Comparison of ENCODE assay signal across 17 mouse cellular contexts in genomic region chr3:138816888-138817656, GRCm38 (mm10).
DNase-seq lines count a peak whose midpoint lies in the region; ATAC-seq and TF ChIP-seq lines count a peak whose summit lies in the region.
"Had no signal": no experiment of that assay in that cellular context is flagged by ENCODE, and none has a peak within 500 bp of the region (broad histone marks: within the 10 kb centered on the region; RNA-seq: fewer than 3 reads in every experiment).

No protein-coding gene starts in this region.

- 0 out of 2 replicates have a peak overlapping the region, but pooled peaks have one; percentile 2 for H3K27ac ChIP-seq in lung, embryonic 15.5 days
- H3K27ac ChIP-seq: kidney, embryonic 15.5 days; liver, embryonic 14.5 days; midbrain, embryonic 13.5 days had no signal

- ATAC-seq in lung, embryonic 15.5 days (ENCODE audit: borderline replicate concordance, extremely low read depth, low FRiP score, low TSS enrichment), result peak; percentile 44; the same call in 1 of the 2 replicates
- ATAC-seq: forebrain, postnatal 0 days; hindbrain, embryonic 16.5 days; intestine, embryonic 16.5 days; midbrain, embryonic 13.5 days had no signal

- TF ChIP-seq POLR2A in myocyte (IDR thresholded peaks at IDR 0.05; ENCODE audit: insufficient read length, low read depth), result no peak

- H3K4me2 ChIP-seq in lung, embryonic 15.5 days, result no peak overlapping the region
- H3K4me2 ChIP-seq in myocyte (ENCODE audit: low read depth), result peak overlapping the region; percentile 6
- H3K4me2 ChIP-seq: kidney, embryonic 15.5 days; midbrain, embryonic 13.5 days had no signal

- H3K4me3 ChIP-seq in lung, embryonic 15.5 days, result no peak overlapping the region
- H3K4me3 ChIP-seq in myocyte, result no peak overlapping the region
- H3K4me3 ChIP-seq: kidney, embryonic 15.5 days; midbrain, embryonic 13.5 days had no signal

- H3K4me1 ChIP-seq in lung, embryonic 15.5 days, result peaks cover 33% of the 10 kb centered on the region

- intact Hi-C loops in gastrocnemius, postnatal 14 days (cut with DNase I; ENCODE audit: low total_unique reads), result no loop called here

- 35% methylated on average over 5 of the region's 5 CpGs for WGBS in lung, embryonic 15.5 days

- no peaks in the 10 kb centered on the region for H3K36me3 ChIP-seq in lung, embryonic 15.5 days
- H3K36me3 ChIP-seq in myocyte (ENCODE audit: control insufficient read depth, insufficient read depth), result no peaks in the 10 kb centered on the region
- H3K36me3 ChIP-seq: kidney, embryonic 15.5 days; midbrain, embryonic 13.5 days had no signal

- no peak overlapping the region for H3ac ChIP-seq in myocyte (ENCODE audit: control insufficient read depth, insufficient read length)

- H3K9me3 ChIP-seq in lung, embryonic 15.5 days, result no peaks in the 10 kb centered on the region
- H3K9me3 ChIP-seq: kidney, embryonic 15.5 days; midbrain, embryonic 13.5 days had no signal

- peaks cover 7% of the 10 kb centered on the region for H3K79me2 ChIP-seq in myocyte (ENCODE audit: control insufficient read depth, insufficient read depth)

- H3K9ac ChIP-seq in lung, embryonic 15.5 days, result no peak overlapping the region
- H3K9ac ChIP-seq: forebrain, postnatal 0 days; kidney, embryonic 15.5 days; liver, embryonic 14.5 days; midbrain, embryonic 13.5 days had no signal

- peak; percentile 19 for DNase-seq in gastrocnemius, adult 18-20 months (ENCODE audit: low spot score)
- DNase-seq in gastrocnemius, postnatal 14 days, result no peak
- peak; percentile 52 for DNase-seq in NIH3T3 (ENCODE audit: low read depth)
- no peak for DNase-seq in left cerebral cortex, adult 18-20 months (ENCODE audit: low spot score in 2 of 2)
- no peak for DNase-seq in kidney, postnatal 36 days
- DNase-seq: cerebellum, postnatal 14 days; embryo, embryonic 11 days; forebrain, postnatal 0 days; layer of hippocampus, postnatal 36 days; thymus, postnatal 25 days had no signal

- no peaks in the 10 kb centered on the region for H3K27me3 ChIP-seq in lung, embryonic 15.5 days
- no peaks in the 10 kb centered on the region for H3K27me3 ChIP-seq in myocyte (ENCODE audit: control insufficient read depth, insufficient read depth, insufficient read length)
- H3K27me3 ChIP-seq: kidney, embryonic 15.5 days; midbrain, embryonic 13.5 days had no signal

TF ChIP-seq in myocyte, 11 proteins besides CTCF, POLR2A, EP300 and RAD21:
- TF ChIP-seq MYOG (IDR thresholded peaks at IDR 0.05; ENCODE audit: control insufficient read depth in 1 of 3, insufficient read depth in 1 of 3, insufficient read length in 2 of 3, low read depth in 2 of 3) (peak in 1 of 3 experiments; percentile 30), TCF12 (IDR thresholded peaks at IDR 0.05; ENCODE audit: insufficient read depth, poor library complexity, severe bottlenecking) (no peak)

Comparison
In these comparisons a context has a peak if more than half of its experiments do, and no peak if none do; other contexts are left out.
1. DNase-seq: peak in gastrocnemius, adult 18-20 months (single experiment) and NIH3T3 (single experiment); none in gastrocnemius, postnatal 14 days (single experiment), left cerebral cortex, adult 18-20 months (0 of 2) and kidney, postnatal 36 days (0 of 2).